In the genomic region with DNA sequence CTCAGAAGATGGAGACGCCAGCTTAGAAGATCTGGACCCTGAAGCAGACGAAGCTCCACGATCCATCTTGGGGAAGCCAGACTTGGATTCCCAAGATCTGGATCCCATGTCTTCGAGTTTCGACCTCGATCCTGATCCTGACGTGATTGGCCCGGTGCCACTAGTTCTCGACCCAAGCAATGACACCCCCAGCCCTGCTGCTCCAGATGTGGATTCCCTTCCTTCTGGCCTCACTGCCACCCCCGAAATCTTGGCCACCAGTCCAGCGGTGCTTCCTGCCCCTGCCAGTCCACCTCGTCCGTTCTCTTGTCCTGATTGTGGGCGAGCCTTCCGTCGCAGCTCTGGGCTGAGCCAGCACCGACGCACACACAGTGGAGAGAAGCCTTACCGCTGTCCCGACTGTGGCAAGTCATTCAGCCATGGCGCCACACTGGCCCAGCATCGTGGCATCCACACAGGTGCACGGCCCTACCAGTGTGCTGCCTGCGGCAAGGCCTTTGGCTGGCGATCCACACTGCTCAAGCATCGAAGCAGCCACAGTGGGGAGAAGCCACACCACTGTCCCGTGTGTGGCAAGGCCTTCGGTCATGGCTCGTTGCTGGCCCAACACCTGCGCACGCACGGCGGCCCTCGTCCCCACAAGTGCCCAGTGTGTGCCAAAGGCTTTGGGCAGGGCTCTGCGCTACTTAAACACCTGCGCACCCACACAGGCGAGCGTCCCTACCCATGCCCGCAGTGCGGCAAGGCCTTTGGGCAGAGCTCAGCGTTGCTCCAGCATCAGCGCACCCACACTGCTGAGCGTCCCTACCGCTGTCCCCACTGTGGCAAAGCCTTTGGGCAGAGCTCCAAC, we compare ENCODE assay signal across 20 mouse cellular contexts. TPM values are rescaled to one million over a fixed set of nuclear protein-coding genes. Genes with fewer than 3 reads are reported as not detected.
DNase-seq lines count a peak whose midpoint lies in the region; ATAC-seq and TF ChIP-seq lines count a peak whose summit lies in the region.
"Had no signal": no experiment of that assay in that cellular context is flagged by ENCODE, and none has a peak within 500 bp of the region (broad histone marks: within the 10 kb centered on the region; RNA-seq: fewer than 3 reads in every experiment).

No protein-coding gene starts in this region.

- peak; percentile 26; the same call in 1 of the 2 replicates for TF ChIP-seq POLR2A in bone marrow, adult 2 months (IDR thresholded peaks at IDR 0.05; ENCODE audit: borderline replicate concordance, control insufficient read depth, low read depth, low read length)

- no peaks in the 10 kb centered on the region for H3K9me3 ChIP-seq in heart, embryonic 10.5 days

- ATAC-seq in activated CD4-positive, CD25-positive, alpha-beta regulatory T cell, adult 4 months = no peak
- ATAC-seq: liver, postnatal 0 days had no signal

- WGBS in heart, embryonic 10.5 days = 92% methylated on average over 44 of the region's 44 CpGs
- WGBS in bone marrow, adult 2 months = 94% methylated on average over 44 of the region's 44 CpGs

- H3K27me3 ChIP-seq in heart, embryonic 10.5 days (ENCODE audit: insufficient read depth, poor library complexity, severe bottlenecking) = no peaks in the 10 kb centered on the region
- H3K27me3 ChIP-seq: forebrain, embryonic 12.5 days had no signal

- 0 out of 2 replicates have a peak overlapping the region, but pooled peaks have one; percentile 18 for H3K4me3 ChIP-seq in heart, embryonic 10.5 days
- H3K4me3 ChIP-seq in bone marrow, adult 2 months (replicated peaks; ENCODE audit: control insufficient read depth, low read depth, low read length) = no peak overlapping the region
- H3K4me3 ChIP-seq: forebrain, embryonic 12.5 days; layer of hippocampus, adult 2 months had no signal

- TF ChIP-seq CTCF in bone marrow, adult 2 months (IDR thresholded peaks at IDR 0.05; ENCODE audit: control insufficient read depth, insufficient read depth, low read length) = no peak

- H3K4me1 ChIP-seq in heart, embryonic 10.5 days = peaks cover 16% of the 10 kb centered on the region
- peaks cover 1% of the 10 kb centered on the region; the same call in 1 of the 2 replicates for H3K4me1 ChIP-seq in bone marrow, adult 2 months (ENCODE audit: control insufficient read depth, insufficient read depth, low read length)

- peaks cover 30% of the 10 kb centered on the region for H3K36me3 ChIP-seq in heart, embryonic 10.5 days

- DNase-seq in heart, embryonic 10.5 days (ENCODE audit: low spot score) = no peak
- DNase-seq in heart, adult 18-20 months = no peak
- peak; percentile 17 for DNase-seq in thymus, postnatal 4 days
- no peak for DNase-seq in thymus, postnatal 10 days (ENCODE audit: low spot score in 2 of 2)
- DNase-seq in right cerebral cortex, adult 2 months (ENCODE audit: low spot score in 2 of 2) = no peak
- DNase-seq: gastrocnemius, postnatal 25 days; kidney, adult 18-20 months; liver; liver, postnatal 0 days; thymus, adult 2 months had no signal

- H3K27ac ChIP-seq in heart, embryonic 10.5 days = no peak overlapping the region
- no peak overlapping the region for H3K27ac ChIP-seq in bone marrow, adult 2 months (ENCODE audit: control insufficient read depth, insufficient read depth, low read depth, low read length, poor library complexity)
- H3K27ac ChIP-seq: forebrain, embryonic 12.5 days; kidney, postnatal 0 days; layer of hippocampus, adult 2 months had no signal

RNA-seq across cellular contexts. Expression of gene Zfp358, which starts 2.9 kb away (rescaled TPM):
- 35.0 and 41.7 TPM in 2 replicates for polyA plus RNA-seq in heart, embryonic 10.5 days (2016; fragmentation: Nextera tagmentation; extraction: Ambion mirVana)
- 10 to 100 TPM; 29.4 to 30.5 TPM for total RNA-seq in heart, adult 18-20 months (2021)
- polyA plus RNA-seq in bone marrow, adult 2 months (2011; ENCODE audit: insufficient read depth, insufficient read length, low replicate concordance, missing spikeins) = 3.9 and 5.8 TPM in 2 replicates
- polyA plus RNA-seq in activated CD4-positive, CD25-positive, alpha-beta regulatory T cell, adult 4 months (2017; shearing (Covaris generic)) = 1 to 10 TPM in 1 of 2 experiments, under 1 TPM in 1; 0.97 to 1.0 TPM

RNA-seq across cellular contexts. Expression of gene Mcoln1, which starts 4.5 kb away (rescaled TPM):
- 55.2 and 60.1 TPM in 2 replicates for polyA plus RNA-seq in heart, embryonic 10.5 days (2016; fragmentation: Nextera tagmentation; extraction: Ambion mirVana)
- 10 to 100 TPM; 17.8 to 21.0 TPM for total RNA-seq in heart, adult 18-20 months (2021)
- polyA plus RNA-seq in bone marrow, adult 2 months (2011; ENCODE audit: insufficient read depth, insufficient read length, low replicate concordance, missing spikeins) = 97.4 and 154 TPM in 2 replicates
- polyA plus RNA-seq in activated CD4-positive, CD25-positive, alpha-beta regulatory T cell, adult 4 months (2017; shearing (Covaris generic)) = 10 to 100 TPM; 17.0 to 19.1 TPM

RNA-seq across cellular contexts. Expression of gene Pnpla6, which starts 19.4 kb away (rescaled TPM):
- polyA plus RNA-seq in heart, embryonic 10.5 days (2016; fragmentation: Nextera tagmentation; extraction: Ambion mirVana) = 18.3 and 19.7 TPM in 2 replicates
- total RNA-seq in heart, adult 18-20 months (2021) = 10 to 100 TPM in 1 of 2 experiments, 1 to 10 TPM in 1; 8.1 to 10.2 TPM
- 36.3 and 52.7 TPM in 2 replicates for polyA plus RNA-seq in bone marrow, adult 2 months (2011; ENCODE audit: insufficient read depth, insufficient read length, low replicate concordance, missing spikeins)
- polyA plus RNA-seq in activated CD4-positive, CD25-positive, alpha-beta regulatory T cell, adult 4 months (2017; shearing (Covaris generic)) = 10 to 100 TPM; 18.8 to 24.8 TPM

RNA-seq across cellular contexts. Expression of gene Tex45, which starts 25.1 kb away (rescaled TPM):
- not detected in 2 replicates for polyA plus RNA-seq in heart, embryonic 10.5 days (2016; fragmentation: Nextera tagmentation; extraction: Ambion mirVana)
- not detected for total RNA-seq in heart, adult 18-20 months (2021)
- polyA plus RNA-seq in bone marrow, adult 2 months (2011; ENCODE audit: insufficient read depth, insufficient read length, low replicate concordance, missing spikeins) = 1.00 TPM in 1 of 2 replicates, not detected in the other
- not detected for polyA plus RNA-seq in activated CD4-positive, CD25-positive, alpha-beta regulatory T cell, adult 4 months (2017; shearing (Covaris generic))
- total RNA-seq: adrenal gland, adult 18-20 months; gastrocnemius, postnatal 25 days; left cerebral cortex, postnatal 25 days had no signal
- polyA plus RNA-seq: forebrain, embryonic 12.5 days; heart, postnatal 0 days; hindbrain, embryonic 11.5 days; liver, postnatal 0 days; stomach, embryonic 14.5 days had no signal

RNA-seq across cellular contexts. Expression of gene Pex11g, which starts 28.3 kb away (rescaled TPM):
- 6.4 and 6.7 TPM in 2 replicates for polyA plus RNA-seq in heart, embryonic 10.5 days (2016; fragmentation: Nextera tagmentation; extraction: Ambion mirVana)
- 1 to 10 TPM; 3.6 to 4.2 TPM for total RNA-seq in heart, adult 18-20 months (2021)
- 1.7 and 2.6 TPM in 2 replicates for polyA plus RNA-seq in bone marrow, adult 2 months (2011; ENCODE audit: insufficient read depth, insufficient read length, low replicate concordance, missing spikeins)
- polyA plus RNA-seq in activated CD4-positive, CD25-positive, alpha-beta regulatory T cell, adult 4 months (2017; shearing (Covaris generic)) = 10 to 100 TPM; 10.9 to 15.4 TPM
